Mouse (Mus musculus): ENCODE measurements around the gene Fam20a. TPM values are rescaled to one million over a fixed set of nuclear protein-coding genes. Genes with fewer than 3 reads are reported as not detected.

Gene Fam20a
- polyA plus RNA-seq, 1 experiment from 2014 or later, result 3.3 TPM

DNA sequence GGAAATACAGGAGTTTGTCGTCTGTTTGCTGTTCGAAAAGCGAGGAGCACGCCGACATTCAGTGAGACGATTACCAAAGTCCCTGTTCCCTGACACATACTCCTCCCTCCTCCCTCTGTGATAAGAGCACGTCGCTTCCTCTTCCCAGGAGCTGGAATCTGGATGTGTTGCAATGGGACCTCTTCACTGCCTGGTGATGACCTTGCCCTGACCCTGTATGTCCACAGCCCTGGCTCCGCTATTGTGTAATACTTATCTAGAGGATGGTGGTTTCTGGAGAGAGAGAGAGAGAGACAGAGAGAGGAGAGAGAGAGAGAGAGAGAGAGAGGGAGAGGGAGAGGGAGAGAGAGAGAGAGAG is 16.0 kb downstream of the Fam20a start:
- Histone ChIP-seq H3K9ac (ENCODE audit: low read depth, low read length) (no peak overlapping the region), H3K9me3 (ENCODE audit: control insufficient read depth, low read length) (no peaks in the 10 kb centered on the region), H3K27ac (ENCODE audit: low read length) (peak overlapping the region; percentile 86), H3K4me1 (ENCODE audit: control insufficient read depth, insufficient read depth, low read length) (peaks cover 12% of the 10 kb centered on the region), H3K4me3 (ENCODE audit: low read length) (0 out of 2 replicates have a peak overlapping the region, but pooled peaks have one; percentile 14), H3K4me2 (ENCODE audit: low read depth, low read length) (peak overlapping the region; percentile 5), H3K27me3 (replicated peaks; ENCODE audit: control insufficient read depth, insufficient read depth, low read length) (no peaks in the 10 kb centered on the region), H3K36me3 (ENCODE audit: control insufficient read depth, insufficient read depth, low read length) (no peaks in the 10 kb centered on the region)
- 45% methylated on average over 9 of the region's 9 CpGs for WGBS
- ATAC-seq, result peak; percentile 97

DNA sequence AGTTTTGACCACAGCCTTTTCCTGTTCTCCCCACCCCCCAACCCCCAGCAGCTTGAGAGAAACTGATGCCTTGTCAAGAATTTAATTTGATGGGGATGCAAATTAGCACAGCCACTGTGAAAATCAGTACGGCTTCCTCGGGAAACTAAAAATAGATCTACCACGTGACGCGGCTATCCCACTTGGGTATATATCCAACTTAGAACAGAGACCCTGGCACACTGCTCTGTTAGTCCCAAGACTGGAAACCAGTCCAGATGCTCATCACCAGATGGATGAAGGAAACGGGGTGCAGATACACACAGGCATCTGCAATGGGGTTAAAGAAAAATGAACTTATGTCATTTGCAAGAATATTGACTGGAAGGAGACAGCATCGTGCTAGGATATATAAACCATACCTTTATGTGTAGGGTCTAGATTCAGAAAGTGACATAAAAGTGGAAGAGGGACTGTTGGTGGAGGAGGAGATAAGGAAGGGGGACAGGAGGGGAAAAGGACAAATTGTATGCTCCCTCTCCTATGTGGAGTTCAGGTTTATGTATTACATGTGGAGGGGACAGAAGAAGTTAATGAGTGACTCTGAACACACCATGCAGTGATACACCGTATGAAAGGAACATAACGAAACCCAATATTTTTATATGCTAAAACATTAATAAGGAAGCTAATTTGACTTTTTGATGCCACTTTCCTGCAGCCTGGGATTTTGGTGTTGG is 16.6 kb downstream of the Fam20a start:
- Histone ChIP-seq H3K36me3 (ENCODE audit: control insufficient read depth, insufficient read depth, low read length) (no peaks in the 10 kb centered on the region), H3K4me2 (ENCODE audit: low read depth, low read length) (peak overlapping the region; percentile 5), H3K9me3 (ENCODE audit: control insufficient read depth, low read length) (no peaks in the 10 kb centered on the region), H3K9ac (ENCODE audit: low read depth, low read length) (no peak overlapping the region), H3K4me1 (ENCODE audit: control insufficient read depth, insufficient read depth, low read length) (peaks cover 12% of the 10 kb centered on the region), H3K27ac (ENCODE audit: low read length) (peak overlapping the region; percentile 86), H3K4me3 (ENCODE audit: low read length) (0 out of 2 replicates have a peak overlapping the region, but pooled peaks have one; percentile 14), H3K27me3 (replicated peaks; ENCODE audit: control insufficient read depth, insufficient read depth, low read length) (no peaks in the 10 kb centered on the region)
- 68% methylated on average over 9 of the region's 9 CpGs for WGBS
- peak; percentile 94 for ATAC-seq

DNA sequence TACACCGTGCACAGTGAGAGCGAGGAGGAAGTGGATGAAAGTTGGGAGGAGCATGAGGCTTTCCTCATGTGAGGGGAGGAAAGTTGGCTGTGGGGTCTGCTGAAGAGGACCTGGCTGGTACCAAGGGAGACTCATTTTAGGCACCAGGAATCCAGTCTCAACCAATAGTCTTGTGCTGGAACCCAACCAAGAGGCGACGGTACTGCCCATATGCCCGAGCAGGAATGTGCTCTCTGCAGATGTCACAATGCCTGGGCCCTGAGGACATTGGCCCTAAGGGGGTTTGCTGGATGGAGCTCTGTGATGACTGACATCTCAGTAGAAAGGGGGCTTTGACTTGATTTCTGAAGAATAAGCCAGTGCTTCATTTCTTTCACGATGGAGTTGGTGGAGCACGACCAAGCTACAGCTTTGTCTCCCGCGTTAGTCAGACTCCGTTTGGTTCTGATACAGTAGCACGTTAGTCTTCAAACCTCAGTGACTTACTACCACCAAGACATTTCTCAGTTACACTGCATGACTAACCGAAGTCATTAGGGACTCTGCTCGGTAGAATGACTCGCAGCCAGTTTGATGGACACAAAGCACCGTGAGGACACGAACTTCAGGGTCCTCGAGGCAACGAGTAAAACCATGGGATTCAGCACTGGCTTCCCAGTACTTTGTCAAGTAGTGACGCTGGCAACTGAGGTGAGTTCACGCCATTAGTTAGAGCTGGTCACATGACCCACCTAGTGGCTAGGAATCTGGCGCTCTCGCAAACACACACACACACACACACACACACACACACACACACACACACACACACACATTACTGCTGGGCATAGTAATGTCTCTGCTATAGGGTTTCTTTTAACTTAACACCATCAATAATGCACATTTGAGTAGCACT is 17.5 kb downstream of the Fam20a start:
- Histone ChIP-seq H3K4me1 (ENCODE audit: control insufficient read depth, insufficient read depth, low read length) (peaks cover 12% of the 10 kb centered on the region), H3K27ac (ENCODE audit: low read length) (peak overlapping the region; percentile 86; the same call in 1 of the 2 replicates), H3K4me2 (ENCODE audit: low read depth, low read length) (no peak overlapping the region), H3K27me3 (replicated peaks; ENCODE audit: control insufficient read depth, insufficient read depth, low read length) (no peaks in the 10 kb centered on the region), H3K36me3 (ENCODE audit: control insufficient read depth, insufficient read depth, low read length) (no peaks in the 10 kb centered on the region), H3K9me3 (ENCODE audit: control insufficient read depth, low read length) (no peaks in the 10 kb centered on the region), H3K9ac (ENCODE audit: low read depth, low read length) (no peak overlapping the region), H3K4me3 (ENCODE audit: low read length) (no peak overlapping the region)
- WGBS, result 92% methylated on average over 22 of the region's 22 CpGs
- no peak for ATAC-seq

DNA sequence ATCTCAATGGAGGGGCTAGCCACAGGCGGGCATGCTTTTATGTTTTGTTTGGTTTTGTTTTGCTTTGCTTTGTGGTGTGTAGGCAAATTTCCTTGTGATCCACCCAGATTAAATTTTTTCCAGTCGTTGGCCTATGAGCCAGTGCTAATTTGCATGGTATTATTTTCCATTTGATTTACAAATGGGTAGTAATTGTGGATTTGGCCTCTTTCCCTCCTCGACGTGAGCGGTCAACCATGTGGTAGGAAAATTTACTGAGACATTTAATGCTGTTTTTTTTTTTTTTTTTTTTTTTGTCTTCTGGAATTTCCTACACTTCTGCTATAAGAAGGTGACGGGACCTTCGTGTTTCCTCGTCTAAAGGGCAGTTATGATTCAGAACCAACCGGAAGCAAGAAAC is 18.2 kb downstream of the Fam20a start:
- ATAC-seq, result no peak
- H3K4me1 ChIP-seq (ENCODE audit: control insufficient read depth, insufficient read depth, low read length), result peaks cover 12% of the 10 kb centered on the region
- H3K9me3 ChIP-seq (ENCODE audit: control insufficient read depth, low read length), result no peaks in the 10 kb centered on the region
- H3K4me2 ChIP-seq (ENCODE audit: low read depth, low read length), result no peak overlapping the region
- 72% methylated on average over 9 of the region's 9 CpGs for WGBS
- H3K9ac ChIP-seq (ENCODE audit: low read depth, low read length), result no peak overlapping the region
- H3K27me3 ChIP-seq (replicated peaks; ENCODE audit: control insufficient read depth, insufficient read depth, low read length), result no peaks in the 10 kb centered on the region
- H3K36me3 ChIP-seq (ENCODE audit: control insufficient read depth, insufficient read depth, low read length), result no peaks in the 10 kb centered on the region
- H3K27ac ChIP-seq (ENCODE audit: low read length), result no peak overlapping the region
- H3K4me3 ChIP-seq (ENCODE audit: low read length), result no peak overlapping the region

DNA sequence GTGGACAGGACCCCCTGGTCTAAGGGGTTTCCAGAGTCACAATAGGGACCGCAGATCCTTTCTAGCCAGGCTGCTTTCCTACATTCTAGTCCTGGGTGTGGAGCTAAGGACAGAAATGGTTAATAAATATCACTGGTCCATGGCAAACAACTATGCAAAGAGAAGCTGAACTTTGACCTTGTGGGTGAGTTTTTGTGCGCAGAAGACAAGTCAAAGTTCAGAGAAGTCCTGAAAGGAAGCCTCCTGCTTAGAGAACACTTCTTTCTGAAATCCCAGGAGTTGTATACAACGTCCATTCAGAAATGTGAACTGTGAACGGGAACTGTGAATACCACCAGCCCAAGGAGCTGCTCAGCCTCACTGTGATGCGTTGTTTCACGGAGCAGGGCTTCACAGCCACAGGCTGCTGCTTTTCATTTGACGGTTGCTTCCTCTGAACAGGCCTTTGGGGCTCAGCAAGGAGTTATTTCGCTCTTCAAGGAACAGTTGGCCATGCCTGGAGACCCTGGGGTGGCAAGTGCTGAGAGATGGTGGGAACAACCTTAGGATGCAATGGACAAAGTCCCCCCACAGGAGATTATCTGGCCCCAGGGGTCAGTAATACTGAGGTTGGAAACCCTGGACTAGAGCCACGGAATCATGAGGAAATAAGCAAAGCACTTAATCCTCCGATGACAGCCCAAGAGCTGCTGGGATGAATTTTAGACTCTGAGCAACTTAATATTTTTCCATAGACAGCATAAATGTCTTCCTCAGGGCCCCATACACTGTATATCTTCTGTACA is 19.9 kb downstream of the Fam20a start:
- Histone ChIP-seq H3K9ac (ENCODE audit: low read depth, low read length) (peak overlapping the region; percentile 54), H3K36me3 (ENCODE audit: control insufficient read depth, insufficient read depth, low read length) (no peaks in the 10 kb centered on the region), H3K4me1 (ENCODE audit: control insufficient read depth, insufficient read depth, low read length) (peaks cover 12% of the 10 kb centered on the region), H3K27me3 (replicated peaks; ENCODE audit: control insufficient read depth, insufficient read depth, low read length) (no peaks in the 10 kb centered on the region), H3K4me2 (ENCODE audit: low read depth, low read length) (peak overlapping the region; percentile 40), H3K4me3 (ENCODE audit: low read length) (no peak overlapping the region), H3K9me3 (ENCODE audit: control insufficient read depth, low read length) (no peaks in the 10 kb centered on the region), H3K27ac (ENCODE audit: low read length) (peak overlapping the region; percentile 94)
- 31% methylated on average over 10 of the region's 10 CpGs for WGBS
- peak; percentile 38 for ATAC-seq

DNA sequence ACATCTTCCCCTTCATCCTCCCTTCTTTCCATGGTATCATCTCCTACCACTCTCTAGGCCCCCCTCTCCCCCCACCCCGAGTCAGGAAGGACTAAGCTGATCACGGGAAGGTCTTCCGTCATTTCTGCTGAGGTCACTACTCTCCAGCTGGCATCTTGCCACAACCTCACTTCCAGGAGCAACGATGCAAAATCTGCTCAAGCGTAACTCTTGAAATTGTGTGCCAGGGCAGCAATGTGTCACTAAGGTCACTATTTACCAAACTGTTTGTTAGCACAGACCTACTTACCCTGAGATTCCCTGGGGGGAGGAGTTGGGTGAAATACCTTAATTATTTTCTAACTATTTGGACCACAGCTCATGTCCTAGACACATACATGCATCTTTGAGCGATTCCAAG is 21.3 kb downstream of the Fam20a start:
- no peak for ATAC-seq
- Histone ChIP-seq H3K4me1 (ENCODE audit: control insufficient read depth, insufficient read depth, low read length) (peaks cover 9% of the 10 kb centered on the region), H3K9me3 (ENCODE audit: control insufficient read depth, low read length) (no peaks in the 10 kb centered on the region), H3K9ac (ENCODE audit: low read depth, low read length) (no peak overlapping the region), H3K4me2 (ENCODE audit: low read depth, low read length) (no peak overlapping the region), H3K27ac (ENCODE audit: low read length) (no peak overlapping the region), H3K27me3 (replicated peaks; ENCODE audit: control insufficient read depth, insufficient read depth, low read length) (no peaks in the 10 kb centered on the region), H3K4me3 (ENCODE audit: low read length) (no peak overlapping the region), H3K36me3 (ENCODE audit: control insufficient read depth, insufficient read depth, low read length) (no peaks in the 10 kb centered on the region)
- WGBS, result 52% methylated on average over 6 of the region's 6 CpGs

DNA sequence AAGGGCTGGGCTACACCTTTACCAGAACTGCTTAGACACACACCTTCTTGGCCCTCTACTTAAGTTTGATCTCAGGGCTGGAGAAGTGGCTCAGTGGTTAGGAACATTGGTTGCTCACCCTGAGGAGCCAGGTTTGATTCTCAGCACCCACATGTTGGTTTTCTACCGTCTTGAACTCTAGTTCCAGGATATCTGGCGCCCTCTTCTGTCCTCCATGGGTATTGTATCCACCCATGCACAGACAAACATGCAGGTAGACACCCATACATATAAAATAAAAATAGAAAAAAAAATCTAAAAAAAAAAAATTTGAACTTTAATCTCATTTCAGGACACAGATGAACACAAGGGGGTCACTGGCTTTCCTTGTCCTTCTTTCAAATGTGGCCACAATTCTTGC is 22.3 kb downstream of the Fam20a start:
- Histone ChIP-seq H3K27ac (ENCODE audit: low read length) (no peak overlapping the region), H3K4me1 (ENCODE audit: control insufficient read depth, insufficient read depth, low read length) (peaks cover 9% of the 10 kb centered on the region), H3K36me3 (ENCODE audit: control insufficient read depth, insufficient read depth, low read length) (no peaks in the 10 kb centered on the region), H3K27me3 (replicated peaks; ENCODE audit: control insufficient read depth, insufficient read depth, low read length) (no peaks in the 10 kb centered on the region), H3K9ac (ENCODE audit: low read depth, low read length) (no peak overlapping the region), H3K4me3 (ENCODE audit: low read length) (no peak overlapping the region), H3K9me3 (ENCODE audit: control insufficient read depth, low read length) (no peaks in the 10 kb centered on the region), H3K4me2 (ENCODE audit: low read depth, low read length) (no peak overlapping the region)
- 72% methylated on average over 2 of the region's 2 CpGs for WGBS
- no peak for ATAC-seq

DNA sequence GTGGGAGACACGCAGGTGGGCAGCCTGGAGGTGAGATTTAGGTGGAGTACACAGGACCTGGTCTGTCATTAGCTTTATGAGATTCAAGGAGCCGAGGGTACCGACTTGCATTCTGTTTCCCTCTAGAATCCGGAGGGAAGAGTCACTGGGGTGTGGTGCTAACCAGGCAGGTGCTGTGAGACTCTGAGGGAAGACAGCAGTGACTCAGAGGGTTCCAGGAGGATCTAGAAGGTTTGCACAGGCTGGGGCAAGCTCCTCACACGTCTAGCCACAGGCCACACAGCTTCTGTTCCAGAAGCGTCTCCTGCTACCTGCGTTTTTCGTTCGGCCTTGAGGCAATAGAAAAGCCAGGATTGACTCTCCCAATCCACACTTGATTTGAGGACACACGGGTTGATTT is 23.3 kb downstream of the Fam20a start:
- peaks cover 3% of the 10 kb centered on the region for H3K4me1 ChIP-seq (ENCODE audit: control insufficient read depth, insufficient read depth, low read length)
- no peak for ATAC-seq
- no peak overlapping the region for H3K27ac ChIP-seq (ENCODE audit: low read length)
- H3K4me2 ChIP-seq (ENCODE audit: low read depth, low read length), result no peak overlapping the region
- 83% methylated on average over 10 of the region's 10 CpGs for WGBS
- no peak overlapping the region for H3K9ac ChIP-seq (ENCODE audit: low read depth, low read length)
- no peaks in the 10 kb centered on the region for H3K27me3 ChIP-seq (replicated peaks; ENCODE audit: control insufficient read depth, insufficient read depth, low read length)
- H3K4me3 ChIP-seq (ENCODE audit: low read length), result no peak overlapping the region
- no peaks in the 10 kb centered on the region for H3K36me3 ChIP-seq (ENCODE audit: control insufficient read depth, insufficient read depth, low read length)
- no peaks in the 10 kb centered on the region for H3K9me3 ChIP-seq (ENCODE audit: control insufficient read depth, low read length)

DNA sequence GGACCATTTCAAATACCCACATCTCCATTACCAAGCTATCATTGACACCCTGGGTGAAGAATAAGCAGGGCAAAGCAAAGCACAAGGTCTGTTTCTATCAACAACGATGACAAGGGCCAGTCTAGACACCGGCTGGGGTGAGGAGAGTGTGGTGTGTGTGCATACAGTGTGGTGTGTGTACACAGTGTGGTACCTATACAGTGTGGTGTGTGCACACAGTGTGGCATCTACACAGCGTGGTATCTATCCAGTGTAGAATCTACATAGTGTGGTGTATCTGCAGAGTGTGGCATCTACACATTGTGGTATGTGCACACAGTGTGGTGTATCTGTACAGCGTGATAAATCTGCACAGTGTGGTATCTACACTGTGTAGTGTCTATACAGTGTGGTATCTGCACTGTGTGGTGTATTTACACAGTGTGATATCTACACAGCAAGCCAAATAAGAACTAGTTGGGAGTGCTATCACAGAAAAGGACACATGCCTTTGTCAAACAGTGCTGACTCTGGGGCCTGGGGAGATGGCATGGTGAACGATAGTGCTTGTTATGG is 24.9 kb downstream of the Fam20a start:
- WGBS, result 78% methylated on average over 5 of the region's 5 CpGs
- ATAC-seq, result no peak
- Histone ChIP-seq H3K4me3 (ENCODE audit: low read length) (no peak overlapping the region), H3K9me3 (ENCODE audit: control insufficient read depth, low read length) (no peaks in the 10 kb centered on the region), H3K4me1 (ENCODE audit: control insufficient read depth, insufficient read depth, low read length) (no peaks in the 10 kb centered on the region; the same call in 1 of the 2 replicates), H3K9ac (ENCODE audit: low read depth, low read length) (no peak overlapping the region), H3K36me3 (ENCODE audit: control insufficient read depth, insufficient read depth, low read length) (no peaks in the 10 kb centered on the region), H3K27ac (ENCODE audit: low read length) (no peak overlapping the region), H3K27me3 (replicated peaks; ENCODE audit: control insufficient read depth, insufficient read depth, low read length) (no peaks in the 10 kb centered on the region), H3K4me2 (ENCODE audit: low read depth, low read length) (no peak overlapping the region)
